Mouse (Mus musculus) E14TG2a.4 (cell line): ENCODE data around the gene Cd59b.

Experiments
- H3K27me3 ChIP-seq: 2 replicates; pipeline ENCODE4 v1.6.1; 2014; ENCODE audit warnings: low read length, control low read depth; ENCODE audit not compliant: insufficient read depth
- H3K36me3 ChIP-seq: 2 replicates; pipeline ENCODE4 v1.6.1; 2014; ENCODE audit warnings: low read length, control low read depth; ENCODE audit not compliant: insufficient read depth
- H3K4me1 ChIP-seq: replicated peaks from 2 replicates; pipeline ENCODE4 v1.6.1; 2014; ENCODE audit warnings: low read depth, low read length, control low read depth
- H3K4me3 ChIP-seq: replicated peaks from 2 replicates; pipeline ENCODE4 v1.5.1; 2014; ENCODE audit warnings: mild to moderate bottlenecking, low read length
- H3K9me3 ChIP-seq: 2 replicates; pipeline ENCODE4 v1.6.1; 2014; ENCODE audit warnings: low read length, control low read depth
- CTCF ChIP-seq: conservative IDR thresholded peaks from 2 replicates; pipeline ENCODE4 v1.5.1; 2014; ENCODE audit warnings: low read length
- NANOG ChIP-seq: IDR thresholded peaks from 2 replicates; pipeline ENCODE4 v1.6.1; 2014; ENCODE audit warnings: borderline replicate concordance, low read length, mixed read lengths
- POU5F1 ChIP-seq: IDR thresholded peaks from 2 replicates; pipeline ENCODE4 v1.6.1; 2014; ENCODE audit warnings: low read length, borderline replicate concordance

Cd59b gene

GRCm38 (mm10) chr2:104130165-104130564 is 60.5 kb downstream of the Cd59b start:
- no peak for TF ChIP-seq NANOG
- no peak for TF ChIP-seq POU5F1
- no peak for TF ChIP-seq CTCF
- H3K9me3 ChIP-seq = no peaks in the 10 kb centered on the region
- H3K27me3 ChIP-seq = peaks cover 37% of the 10 kb centered on the region
- peaks cover 19% of the 10 kb centered on the region for H3K4me1 ChIP-seq
- H3K4me3 ChIP-seq = no peak overlapping the region
- H3K36me3 ChIP-seq = no peaks in the 10 kb centered on the region

- no peaks in the 10 kb centered on the region for H3K9me3 ChIP-seq
- H3K36me3 ChIP-seq = no peaks in the 10 kb centered on the region
- no peak for TF ChIP-seq CTCF
- TF ChIP-seq NANOG = no peak
- no peak for TF ChIP-seq POU5F1
- H3K4me3 ChIP-seq = no peak overlapping the region
- peaks cover 31% of the 10 kb centered on the region for H3K27me3 ChIP-seq
- peaks cover 19% of the 10 kb centered on the region for H3K4me1 ChIP-seq
Measured at GRCm38 (mm10) chr2:104130969-104131368, 61.3 kb downstream of the Cd59b start.

DNA sequence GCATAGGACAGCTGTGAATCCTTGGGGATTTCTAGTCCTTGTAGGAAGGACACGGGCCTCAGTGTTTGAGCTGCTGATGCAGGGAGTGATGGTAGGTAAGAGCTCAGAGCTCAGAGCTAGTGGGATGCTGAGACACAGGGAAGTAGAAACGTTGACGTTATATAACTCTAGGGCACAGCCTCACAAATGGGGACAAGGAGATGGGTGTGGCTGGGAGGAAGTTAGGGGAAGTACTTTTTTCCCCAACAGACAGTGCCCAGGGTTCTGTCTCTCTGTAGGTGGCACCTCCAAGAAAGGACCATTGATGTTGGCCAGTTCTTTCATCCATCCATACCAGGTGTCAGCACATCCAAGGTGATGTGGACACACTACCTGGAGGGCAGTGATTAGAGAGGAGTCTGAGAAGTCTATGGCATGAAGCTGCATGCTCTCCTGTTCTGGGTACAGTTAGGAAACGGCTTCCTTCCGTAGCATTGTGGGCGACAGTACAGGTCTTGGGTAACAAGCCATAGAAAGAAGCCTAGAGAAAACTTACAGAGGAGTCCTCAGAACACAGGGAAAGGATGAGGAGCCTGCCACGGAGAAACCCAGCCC is 62.7 kb downstream of the Cd59b start:
- H3K36me3 ChIP-seq = no peaks in the 10 kb centered on the region
- H3K9me3 ChIP-seq = no peaks in the 10 kb centered on the region
- H3K4me3 ChIP-seq = no peak overlapping the region
- peaks cover 24% of the 10 kb centered on the region for H3K27me3 ChIP-seq
- TF ChIP-seq NANOG = no peak
- TF ChIP-seq POU5F1 = no peak
- TF ChIP-seq CTCF = no peak
- H3K4me1 ChIP-seq = peaks cover 19% of the 10 kb centered on the region

GRCm38 (mm10) chr2:104133042-104133810 is 63.6 kb downstream of the Cd59b start:
- no peak for TF ChIP-seq CTCF
- TF ChIP-seq NANOG = no peak
- no peak for TF ChIP-seq POU5F1
- Histone ChIP-seq H3K4me1 (peaks cover 19% of the 10 kb centered on the region), H3K4me3 (no peak overlapping the region), H3K27me3 (peaks cover 18% of the 10 kb centered on the region), H3K9me3 (no peaks in the 10 kb centered on the region), H3K36me3 (no peaks in the 10 kb centered on the region)

DNA sequence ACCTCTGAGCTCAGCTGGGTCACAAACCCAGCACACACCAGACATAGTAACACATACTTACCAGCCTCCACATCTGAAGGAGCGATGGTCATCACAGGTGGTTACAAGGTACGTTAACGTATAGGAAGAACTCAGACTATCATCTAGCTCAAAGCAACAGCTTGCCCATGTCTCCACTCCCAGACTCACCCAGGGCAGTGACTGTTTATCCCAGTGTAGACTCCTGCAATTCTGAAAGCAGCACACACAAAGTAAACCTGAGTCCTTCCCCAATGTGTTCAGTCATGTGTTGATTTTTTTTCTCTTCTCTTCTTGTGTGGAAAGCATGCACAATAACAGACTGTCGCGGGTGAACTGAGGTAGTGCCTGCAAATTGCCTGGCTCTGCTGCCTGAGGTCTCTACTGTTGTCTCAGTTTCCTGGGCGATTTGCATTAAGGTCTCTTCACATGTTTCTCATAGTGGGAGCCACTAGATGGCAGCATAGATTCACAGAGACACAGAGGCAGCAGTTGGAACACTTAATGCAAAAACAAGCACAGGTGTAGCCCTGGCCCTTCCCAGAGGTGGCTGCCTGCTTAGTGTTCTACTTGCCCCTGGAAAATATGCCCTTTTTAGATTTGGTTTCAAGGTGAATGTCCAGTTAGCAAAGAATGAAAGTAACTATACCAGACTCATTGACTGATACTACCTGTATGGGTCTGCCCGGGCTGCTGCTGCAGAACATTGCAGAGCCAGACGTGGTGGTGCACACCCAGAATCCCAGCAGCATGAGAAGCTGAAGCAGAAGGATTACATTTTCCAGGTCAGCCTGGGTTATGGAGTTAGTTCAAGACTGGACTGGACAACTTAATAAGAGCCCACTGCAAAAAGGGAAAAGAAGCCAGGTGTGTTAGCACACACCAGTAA is 64.8 kb downstream of the Cd59b start:
- Histone ChIP-seq H3K36me3 (no peaks in the 10 kb centered on the region), H3K4me3 (no peak overlapping the region), H3K27me3 (0 out of 2 replicates have a peak, but pooled peaks cover 7% of the 10 kb centered on the region), H3K4me1 (peaks cover 19% of the 10 kb centered on the region), H3K9me3 (peaks cover 5% of the 10 kb centered on the region; the same call in 1 of the 2 replicates)
- TF ChIP-seq CTCF = peak; percentile 66
- no peak for TF ChIP-seq NANOG
- no peak for TF ChIP-seq POU5F1

DNA sequence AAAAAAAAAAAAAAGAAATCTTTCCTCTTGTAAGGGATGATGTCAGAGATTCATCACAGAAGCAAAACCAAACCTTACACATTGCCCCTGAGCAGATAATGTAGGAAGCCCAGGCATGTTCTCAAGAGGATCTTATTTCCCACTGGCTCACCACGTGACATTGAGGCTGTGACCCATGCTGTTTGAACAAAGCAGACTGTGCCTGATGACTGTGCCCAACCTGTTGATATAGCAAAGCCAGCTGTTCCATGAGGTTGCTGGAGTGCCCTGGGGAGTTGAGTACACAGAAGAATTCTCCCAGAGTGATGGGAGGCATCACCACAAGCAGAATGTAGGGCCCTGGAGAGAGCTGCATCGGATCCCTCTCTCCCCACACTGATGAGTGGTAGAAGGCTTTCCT is 66.3 kb downstream of the Cd59b start:
- Histone ChIP-seq H3K9me3 (peaks cover 5% of the 10 kb centered on the region; the same call in 1 of the 2 replicates), H3K4me3 (no peak overlapping the region), H3K36me3 (no peaks in the 10 kb centered on the region), H3K27me3 (0 out of 2 replicates have a peak, but pooled peaks cover 4% of the 10 kb centered on the region), H3K4me1 (peaks cover 19% of the 10 kb centered on the region)
- TF ChIP-seq CTCF (no peak), POU5F1 (no peak), NANOG (no peak)
